Mouse (Mus musculus): ENCODE data around the gene Recql5.

Recql5 gene

DNA sequence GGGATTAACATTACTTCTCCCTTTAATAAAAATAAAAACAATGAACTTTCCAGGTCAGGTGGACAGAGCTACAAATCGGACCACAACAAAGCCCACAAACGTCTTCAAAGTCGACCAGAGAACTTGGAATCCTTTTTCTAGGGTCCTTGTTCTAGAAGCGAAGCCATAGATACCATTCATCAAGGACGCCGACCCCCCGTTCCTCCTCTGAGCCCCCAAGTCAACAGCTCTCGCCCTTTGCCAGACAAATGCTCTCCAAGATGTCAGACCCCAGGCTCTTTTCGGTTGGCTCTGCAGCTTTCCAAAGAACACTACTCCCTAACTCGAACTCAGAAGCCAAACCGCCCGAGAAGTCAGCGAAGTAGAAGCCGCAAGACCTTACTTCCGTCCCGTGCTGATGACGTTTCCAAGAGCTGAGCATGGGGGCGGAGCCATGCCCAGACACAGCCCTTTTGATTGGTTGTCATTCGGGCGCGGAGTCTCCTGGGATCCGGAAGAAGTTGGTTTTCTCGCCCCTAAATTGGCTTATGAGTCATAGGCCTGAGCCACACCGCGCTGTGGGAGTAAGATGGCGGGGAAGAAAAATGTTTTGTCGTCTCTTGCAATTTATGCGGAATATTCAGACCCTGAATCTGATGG lies at the start of gene Recql5, which contains the start of gene Sap30bp:
Gene Recql5 (minus strand): TSS at position 370 of the 639 bp plus-strand sequence.
Gene Sap30bp (plus strand): TSS at position 175 of the 639 bp plus-strand sequence.
- DNase-seq: peak; percentile 99

DNA sequence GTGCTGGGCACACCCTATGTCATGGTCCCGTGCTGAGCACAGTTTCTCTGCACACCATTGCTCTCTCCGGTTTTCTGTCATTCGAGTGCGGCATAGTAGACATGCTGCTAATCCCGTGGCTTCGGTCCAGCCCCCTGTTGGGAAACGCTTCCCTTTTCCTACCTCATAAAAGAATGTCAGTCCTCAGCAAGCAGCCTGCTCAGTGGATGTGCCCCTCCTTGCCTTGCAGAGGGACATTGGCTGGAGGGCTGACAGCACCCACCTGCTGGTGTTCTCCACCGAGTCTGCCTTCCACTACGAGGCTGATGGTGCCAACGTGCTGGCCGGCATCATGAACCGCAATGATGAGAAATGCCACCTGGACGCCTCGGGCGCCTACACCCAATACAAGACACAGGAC lies 49.2 kb upstream of the Recql5 start:
- no peak for DNase-seq

DNA sequence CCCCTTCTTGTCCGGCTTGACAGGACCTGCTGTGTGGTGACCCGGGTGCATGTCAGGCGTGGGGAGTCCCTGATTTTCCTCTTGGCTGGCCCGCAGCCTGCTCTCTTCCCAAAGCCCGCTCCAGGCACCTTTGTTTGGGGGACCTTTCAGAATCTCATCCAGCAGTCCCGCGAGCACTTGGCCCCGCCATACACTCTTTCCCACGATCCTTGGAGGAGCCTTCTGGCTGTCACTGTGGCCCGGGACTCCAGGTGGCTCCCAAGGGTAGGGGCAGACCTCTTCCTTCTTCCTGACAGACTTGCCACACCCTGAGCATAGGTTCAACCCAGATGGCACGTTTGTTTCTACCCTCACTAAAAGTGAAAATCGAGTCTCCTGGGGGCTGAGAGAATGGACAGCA lies 42.3 kb upstream of the Recql5 start:
- no peak for DNase-seq

DNA sequence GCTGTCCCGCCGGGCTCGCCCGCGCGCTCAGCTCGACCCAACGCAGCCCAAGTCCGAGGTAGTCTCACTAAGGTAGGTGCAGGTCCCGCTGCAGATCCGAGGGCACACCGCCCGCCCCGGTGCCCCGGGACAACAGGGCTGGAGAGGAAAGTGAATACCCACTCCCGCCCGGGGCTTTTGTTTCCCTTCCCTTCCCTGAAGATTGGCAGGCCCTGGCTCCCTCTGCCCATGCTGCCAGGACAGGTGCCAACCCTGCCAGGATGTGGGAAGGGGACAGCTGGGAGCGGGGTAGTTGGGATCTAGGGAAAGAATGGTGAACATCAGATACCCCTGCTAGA lies 41.8 kb upstream of the Recql5 start:
- DNase-seq: no peak

DNA sequence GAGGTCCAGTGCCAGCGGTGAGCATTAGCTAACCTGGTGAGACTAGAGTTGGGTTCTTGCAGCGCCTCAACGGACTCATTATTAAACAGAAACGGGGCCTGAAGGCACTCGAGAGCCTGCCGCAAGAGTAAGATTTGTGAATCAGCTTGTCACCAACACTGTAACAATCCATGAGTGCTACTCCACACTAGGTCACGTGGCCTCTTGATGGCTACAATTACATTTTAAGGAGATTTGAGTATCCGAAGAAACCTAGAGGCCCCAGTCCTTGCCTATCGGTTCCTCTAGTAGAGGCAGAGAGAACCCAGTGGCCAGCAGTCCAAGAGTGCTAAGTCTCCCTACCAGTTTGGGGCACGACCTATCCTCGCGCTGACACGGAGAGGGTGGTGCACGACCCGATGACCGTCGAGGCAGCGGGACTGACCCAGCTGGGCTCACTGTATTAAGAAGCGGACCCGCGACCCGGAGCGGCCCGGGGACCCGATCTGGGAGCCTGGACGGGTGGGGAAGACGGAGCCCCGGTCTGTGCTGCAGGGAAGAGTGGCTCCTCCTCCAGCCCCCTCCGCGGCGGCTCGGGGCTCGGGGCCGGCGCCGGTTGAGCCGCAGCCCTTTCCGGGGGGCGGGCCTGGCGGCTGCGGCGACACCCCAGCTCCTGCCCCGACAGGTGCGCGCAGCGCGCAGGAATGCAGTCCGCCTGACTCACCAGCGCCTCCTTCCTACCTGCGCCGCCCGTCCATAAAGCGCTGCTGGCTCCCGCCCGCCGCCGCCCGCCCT lies 41.2 kb upstream of the Recql5 start, which contains the start of gene Itgb4:
Gene Itgb4 (plus strand): TSS at position 401 of the 774 bp plus-strand sequence.
- peak; percentile 90 for DNase-seq

DNA sequence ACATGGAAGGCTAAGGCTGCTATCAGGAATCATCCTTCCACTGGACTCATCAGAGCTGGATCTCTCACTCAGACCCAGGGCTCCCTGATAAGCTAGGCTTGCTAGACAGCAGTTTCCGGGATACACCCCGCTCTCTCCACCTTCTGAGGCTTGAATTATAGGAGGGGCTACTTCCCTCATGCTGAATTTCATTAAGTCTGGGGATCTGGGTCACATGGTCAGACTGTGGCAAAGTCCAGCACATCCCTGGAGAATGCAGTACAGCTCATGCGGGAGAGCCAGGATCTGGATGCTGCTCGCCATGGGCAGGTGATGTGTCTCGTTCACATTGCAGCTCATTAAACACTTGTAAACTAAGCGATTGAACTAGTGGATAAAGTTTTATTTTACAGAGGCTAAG lies 37.7 kb upstream of the Recql5 start:
- no peak for DNase-seq

DNA sequence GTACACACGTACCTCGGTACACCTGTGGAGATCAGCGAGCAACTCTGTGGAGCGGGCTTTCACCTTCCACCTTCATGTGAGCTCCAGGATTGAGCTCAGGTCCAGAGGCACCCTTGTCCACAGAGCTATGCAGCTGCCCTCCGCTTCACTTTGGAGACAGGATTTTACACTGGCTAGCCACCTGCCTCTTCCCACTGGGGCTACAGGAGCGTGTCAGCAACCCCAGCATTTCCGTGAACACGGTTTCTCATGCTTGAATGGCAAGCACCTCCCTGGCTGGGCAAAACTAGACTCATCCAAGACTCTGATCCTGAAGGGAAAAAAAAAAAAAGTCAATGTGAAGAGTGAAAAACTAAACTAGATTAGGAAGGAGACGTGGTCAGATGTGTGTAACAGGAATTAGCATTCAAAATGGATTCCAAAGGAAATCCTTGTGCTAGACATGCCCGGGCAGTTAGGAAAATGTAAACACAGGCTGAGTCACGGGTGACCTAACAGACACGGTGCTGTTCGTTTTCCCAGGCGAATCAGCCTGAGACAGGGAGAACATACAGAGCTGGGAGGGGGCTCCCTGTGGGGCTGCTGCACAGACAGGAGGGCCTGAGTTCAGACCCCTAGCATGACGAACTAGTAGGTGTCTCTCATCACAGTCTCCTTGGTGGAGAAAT lies 36.9 kb upstream of the Recql5 start:
- no peak for DNase-seq

DNA sequence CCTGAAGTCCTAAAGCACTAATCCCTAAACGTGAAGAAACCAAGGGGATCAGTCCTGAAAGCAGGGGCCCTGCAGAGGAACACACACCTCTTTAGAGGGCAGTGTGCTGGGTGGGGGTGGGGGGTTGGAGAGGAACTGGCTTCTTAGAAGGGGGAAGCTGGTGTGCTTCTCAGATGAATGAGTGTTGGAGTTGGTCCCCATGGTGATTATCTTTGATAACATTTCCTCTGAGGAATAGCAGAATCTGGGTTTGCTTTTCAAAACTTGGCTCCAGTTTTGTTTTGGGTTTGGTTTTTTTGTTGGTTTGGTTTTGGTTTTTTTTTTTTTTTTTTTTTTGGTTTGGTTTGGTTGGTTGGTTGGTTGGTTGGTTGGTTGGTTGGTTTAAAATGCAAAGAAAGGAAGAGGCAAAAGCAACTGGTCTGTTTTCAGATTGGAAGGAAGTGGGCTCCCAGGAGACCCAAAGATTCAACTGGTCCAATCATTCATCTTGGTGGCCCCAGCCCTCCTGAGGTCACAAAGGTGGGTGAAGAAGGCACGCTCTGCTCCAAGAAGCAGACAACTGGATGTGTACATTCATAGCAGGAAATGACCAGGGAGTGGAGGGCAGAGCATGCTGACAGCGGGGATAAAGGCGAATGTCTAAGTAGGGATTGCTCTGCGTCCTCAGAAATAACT lies 35.6 kb upstream of the Recql5 start:
- peak; percentile 15 for DNase-seq

DNA sequence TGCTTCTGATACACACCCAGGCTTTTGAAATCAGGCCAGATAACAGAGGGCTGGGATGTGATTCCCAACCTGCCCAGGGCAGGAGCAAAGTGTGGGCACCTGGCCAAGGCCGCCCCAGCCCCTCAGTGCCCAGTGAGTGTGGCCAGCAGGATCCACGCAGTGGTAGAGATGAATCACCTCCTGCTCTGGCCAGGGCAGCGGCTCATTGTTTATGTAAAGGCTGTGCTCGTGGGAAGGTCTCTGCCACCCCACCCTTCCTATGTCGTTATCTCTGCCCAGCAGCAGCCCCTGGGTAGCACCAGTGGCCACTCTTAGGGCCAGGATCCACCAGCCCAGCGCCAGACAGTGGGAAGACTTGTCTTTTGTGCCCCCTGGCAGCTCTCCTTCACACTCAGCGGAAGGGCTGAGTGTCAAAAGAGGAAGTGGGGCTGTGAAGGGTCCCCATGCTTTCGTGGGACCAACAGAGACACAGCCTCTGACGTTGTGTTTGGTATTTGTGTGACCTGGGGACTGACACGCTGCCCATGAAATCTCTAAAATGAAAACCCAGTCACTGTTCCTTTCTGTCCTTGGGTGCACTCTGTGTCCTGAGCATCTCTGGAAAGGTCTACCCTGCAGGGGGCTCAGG lies 31.8 kb upstream of the Recql5 start:
- peak; percentile 89 for DNase-seq

DNA sequence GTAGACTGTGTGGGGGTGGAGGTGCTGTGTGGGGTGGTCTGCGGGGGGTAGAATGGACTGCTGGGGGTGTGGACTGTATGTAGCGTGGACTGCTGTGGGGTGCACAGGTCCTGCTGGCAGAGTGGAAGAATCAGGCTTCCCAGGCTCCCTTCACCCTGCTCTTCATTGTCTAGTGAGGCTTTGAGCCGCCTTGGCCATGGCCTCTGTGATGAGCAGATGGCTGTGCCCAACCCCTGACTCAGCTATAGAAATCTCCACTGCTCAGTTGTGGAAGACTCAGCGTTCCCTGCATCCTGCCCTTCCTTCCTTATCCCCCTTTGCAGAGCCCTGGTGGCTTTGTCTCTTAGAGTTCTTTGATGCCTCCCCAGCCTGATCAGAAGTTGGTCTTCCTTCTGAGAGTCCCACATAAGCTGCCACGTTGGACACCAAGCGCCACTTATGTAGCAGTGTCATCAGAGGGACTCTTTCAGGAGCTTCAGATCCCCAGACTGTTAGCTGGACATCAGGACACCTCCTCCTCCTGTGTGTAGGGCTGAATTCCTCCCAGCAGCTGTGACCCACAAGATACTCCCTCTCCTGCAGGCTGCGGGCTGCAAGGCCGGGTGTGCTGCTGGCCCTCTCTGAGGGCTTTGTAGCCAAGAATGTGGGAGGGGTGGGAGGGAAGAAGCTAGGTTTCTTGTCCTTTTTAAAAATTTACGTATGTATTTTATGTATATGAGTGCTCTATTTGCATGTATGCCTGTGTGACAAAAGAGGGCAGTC lies 29.6 kb upstream of the Recql5 start:
- no peak for DNase-seq

DNA sequence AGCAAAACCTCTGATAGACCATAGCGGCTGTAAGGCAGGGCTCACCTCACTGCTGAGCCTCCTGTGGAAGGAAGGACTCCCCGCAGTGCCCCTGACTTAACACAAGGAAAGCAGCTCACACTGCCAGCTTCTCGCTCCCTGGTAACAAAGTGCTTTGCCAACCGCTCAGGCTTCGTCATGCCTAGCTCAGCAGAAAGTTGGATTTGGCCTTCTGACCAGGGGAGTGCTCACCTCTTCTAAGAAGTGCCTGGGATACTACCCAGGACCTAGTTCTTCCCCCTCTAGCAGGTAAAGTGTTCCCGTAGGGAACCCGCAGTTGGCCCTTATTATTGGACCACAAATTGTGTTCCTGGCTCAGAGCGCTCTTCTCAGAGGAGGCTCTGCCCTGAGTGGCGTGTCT lies 25.7 kb upstream of the Recql5 start:
- DNase-seq: no peak

DNA sequence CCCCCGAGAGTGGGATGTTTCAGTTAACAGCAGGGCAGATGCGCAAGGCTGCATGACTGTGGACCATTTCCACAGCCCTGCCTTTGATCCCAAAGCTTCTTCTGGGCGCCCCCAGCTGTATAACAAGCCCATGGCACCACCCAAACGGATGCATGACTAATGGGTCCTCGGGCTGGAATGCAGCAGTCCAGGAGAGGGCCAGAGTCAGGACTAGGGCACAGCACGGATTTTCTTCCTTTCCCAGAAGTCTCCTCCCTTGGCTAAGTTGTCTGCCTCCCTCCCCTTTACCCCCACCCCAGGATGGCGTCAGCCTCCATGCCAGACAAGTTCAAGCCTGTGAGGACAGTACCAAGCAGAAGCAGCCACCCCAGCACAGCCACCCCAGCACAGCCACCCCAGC lies 24.7 kb upstream of the Recql5 start:
- DNase-seq: peak; percentile 24

DNA sequence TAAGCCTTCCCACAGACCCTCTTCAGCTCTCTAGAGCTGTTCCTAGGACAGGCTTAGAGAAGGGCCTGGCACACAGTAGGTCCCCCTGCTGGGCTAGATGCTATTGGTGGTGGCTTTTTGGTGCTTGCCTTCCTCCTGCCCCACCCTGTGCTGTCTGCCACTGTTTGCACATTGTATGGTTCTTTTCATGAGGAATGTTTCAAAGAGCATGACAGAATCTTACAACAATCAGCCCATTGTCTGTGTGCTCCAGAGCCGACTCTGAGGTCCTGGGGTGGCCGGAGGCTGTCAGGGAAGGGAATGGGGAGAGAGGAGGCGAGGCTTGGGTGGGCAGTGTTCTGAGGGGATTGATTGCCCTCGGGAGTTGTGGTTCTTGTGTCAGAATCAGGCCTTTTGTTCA lies 23.2 kb upstream of the Recql5 start:
- DNase-seq: no peak

DNA sequence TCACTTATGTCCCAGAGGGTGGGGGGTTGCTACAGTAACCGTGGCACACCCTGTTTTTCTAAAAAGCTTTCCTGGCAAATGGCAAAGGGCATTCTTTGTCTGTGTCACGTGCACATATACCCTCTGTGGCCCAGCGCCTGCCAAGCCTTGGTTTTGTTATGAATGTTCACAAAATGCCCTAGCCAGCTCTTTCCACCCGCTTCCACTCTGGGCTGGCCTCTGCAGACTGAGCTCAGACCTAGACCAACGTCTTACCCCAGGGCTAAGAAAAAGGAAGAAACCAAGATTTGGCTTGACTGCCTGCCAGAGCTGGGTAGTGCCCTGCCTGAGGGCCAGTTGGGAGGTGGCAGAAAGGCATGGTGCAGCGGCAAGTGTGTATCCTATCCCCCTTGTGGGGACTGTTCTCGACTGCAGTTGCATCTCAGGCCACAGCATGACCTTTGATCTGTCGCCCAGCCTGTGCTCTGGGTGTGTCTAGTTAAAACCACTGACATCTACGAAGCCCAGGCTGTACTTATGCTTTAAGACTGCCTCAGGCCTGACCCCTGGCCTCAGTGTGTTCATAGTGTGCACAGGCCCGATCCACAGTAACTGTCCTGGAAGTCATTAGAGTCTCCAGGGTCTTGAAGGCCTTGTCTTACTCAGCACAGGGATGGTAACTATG lies 22.1 kb upstream of the Recql5 start:
- peak; percentile 55 for DNase-seq

DNA sequence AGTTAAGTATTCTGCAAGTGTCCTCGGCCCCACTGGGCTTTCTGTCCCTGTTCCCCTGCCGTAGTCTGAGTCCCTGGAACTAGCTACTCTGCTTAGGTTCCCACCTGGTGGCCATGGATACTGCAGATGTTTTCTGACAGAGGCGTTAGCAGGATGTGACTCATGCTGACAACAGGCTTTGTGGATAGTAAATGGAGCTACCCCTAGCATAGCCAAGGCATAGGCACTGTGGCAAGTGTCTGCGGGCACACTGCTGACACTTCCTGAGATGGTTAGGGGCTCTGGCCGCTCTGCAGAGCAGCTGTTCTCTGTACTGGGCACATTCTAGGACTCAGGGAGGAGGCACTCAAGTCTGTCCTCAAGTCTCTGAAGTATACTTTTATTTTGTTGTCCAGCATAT lies 21.4 kb upstream of the Recql5 start:
- DNase-seq: peak; percentile 25

DNA sequence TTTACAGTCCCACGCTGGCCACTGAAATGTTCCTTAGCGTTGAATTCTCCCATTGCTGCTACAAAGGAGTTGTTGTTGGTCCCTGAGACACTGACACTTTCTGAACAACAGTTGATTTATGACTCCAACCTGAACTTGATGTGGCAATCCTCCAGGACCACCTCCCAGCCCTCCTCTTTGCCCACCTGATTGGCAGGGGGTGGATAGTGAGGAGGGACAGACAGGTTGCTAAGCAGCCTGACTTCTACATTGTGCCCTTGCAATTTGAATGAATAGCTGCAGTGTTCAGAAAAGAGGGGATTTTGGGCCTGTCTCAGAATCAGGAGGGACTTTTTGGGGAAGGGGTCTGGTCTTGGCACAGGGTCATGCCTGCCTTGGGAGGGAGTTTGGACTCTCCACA lies 17.4 kb upstream of the Recql5 start:
- no peak for DNase-seq

DNA sequence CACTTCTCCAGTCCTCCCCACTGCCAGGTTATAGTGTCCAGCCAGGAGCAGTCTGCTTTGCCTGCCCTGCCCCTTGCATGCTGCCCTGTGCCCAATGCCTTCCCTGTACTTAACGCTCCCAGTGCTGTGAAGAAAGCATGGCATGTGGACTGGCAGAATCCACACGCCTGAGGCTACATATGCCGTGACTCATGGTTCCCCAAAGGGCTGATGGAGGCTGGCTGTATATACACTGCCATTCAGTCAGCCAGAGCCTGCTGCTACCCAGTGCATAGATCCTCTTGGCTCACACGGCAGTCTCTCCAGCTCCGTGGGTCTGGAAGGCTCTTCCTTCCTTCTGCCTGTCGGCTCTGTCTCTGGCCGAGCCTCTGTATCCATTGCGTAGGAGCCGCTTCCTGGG lies 15.0 kb upstream of the Recql5 start:
- no peak for DNase-seq

DNA sequence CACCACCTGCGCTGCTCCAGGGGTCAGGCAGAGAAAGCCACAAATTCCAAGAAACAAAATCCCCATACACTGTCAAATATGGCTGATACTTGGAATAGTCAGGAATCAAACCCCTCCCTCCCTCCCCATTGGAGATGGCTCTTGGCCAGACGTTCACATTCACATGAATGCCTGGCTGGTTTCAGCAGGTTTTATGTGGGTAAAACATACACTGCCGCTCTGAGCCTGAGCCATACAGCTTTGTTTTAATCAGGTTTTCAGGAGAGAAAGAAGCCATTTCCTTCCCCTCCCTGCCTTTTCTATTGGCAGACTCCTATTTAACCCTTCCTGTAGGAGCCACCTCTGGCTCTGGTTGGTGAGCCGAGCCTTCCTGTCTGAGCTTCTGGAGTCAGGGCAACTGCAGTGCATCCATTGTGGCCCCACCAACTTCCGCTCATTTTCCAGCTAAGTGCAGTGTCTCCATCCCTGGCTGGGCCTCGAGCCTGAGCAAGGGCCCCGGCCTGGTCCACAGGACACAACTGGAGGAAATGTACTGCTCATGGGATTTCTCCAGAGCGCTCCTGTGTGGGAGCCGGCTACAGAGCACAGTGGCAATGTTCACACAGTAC lies 13.0 kb upstream of the Recql5 start:
- no peak for DNase-seq

DNA sequence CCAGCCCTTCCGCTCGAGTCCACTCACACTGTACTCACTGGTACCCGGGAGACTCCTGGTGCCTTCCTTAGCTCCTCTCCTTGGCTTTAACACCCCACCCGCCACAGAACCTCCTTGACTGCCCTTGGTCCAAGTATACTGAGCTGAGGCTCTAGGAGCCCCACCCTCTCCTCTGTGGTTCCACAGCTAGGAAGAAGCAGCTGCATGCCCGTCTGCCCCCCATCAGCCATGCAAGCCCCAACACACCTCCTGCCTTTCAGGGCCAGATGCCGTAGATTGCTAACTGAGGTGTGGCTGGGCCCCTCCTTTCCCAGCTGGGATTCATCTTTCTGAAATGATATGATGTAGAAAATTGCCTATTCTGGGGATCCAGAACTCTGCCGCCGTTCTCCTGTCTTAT lies 12.0 kb upstream of the Recql5 start:
- no peak for DNase-seq

DNA sequence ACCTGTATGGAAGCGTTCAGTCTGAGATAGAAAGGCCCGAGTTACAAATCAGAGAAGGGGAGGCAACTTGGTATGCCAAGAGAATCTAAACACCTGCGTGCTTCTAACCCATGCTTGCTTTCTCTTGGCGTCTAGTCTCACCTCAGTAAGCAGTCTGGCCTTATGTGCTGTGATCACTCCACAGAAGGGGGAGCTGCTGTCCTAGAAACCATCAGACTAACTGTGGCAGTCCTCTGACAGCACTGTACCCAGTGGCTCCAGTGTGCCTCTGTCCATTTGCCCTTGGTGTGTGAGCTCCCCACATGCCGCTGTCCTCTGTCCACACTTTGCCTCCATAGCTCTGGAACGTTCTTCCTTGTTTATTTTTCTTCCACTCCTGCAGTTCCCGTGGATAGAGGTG lies 8.7 kb upstream of the Recql5 start:
- no peak for DNase-seq

DNA sequence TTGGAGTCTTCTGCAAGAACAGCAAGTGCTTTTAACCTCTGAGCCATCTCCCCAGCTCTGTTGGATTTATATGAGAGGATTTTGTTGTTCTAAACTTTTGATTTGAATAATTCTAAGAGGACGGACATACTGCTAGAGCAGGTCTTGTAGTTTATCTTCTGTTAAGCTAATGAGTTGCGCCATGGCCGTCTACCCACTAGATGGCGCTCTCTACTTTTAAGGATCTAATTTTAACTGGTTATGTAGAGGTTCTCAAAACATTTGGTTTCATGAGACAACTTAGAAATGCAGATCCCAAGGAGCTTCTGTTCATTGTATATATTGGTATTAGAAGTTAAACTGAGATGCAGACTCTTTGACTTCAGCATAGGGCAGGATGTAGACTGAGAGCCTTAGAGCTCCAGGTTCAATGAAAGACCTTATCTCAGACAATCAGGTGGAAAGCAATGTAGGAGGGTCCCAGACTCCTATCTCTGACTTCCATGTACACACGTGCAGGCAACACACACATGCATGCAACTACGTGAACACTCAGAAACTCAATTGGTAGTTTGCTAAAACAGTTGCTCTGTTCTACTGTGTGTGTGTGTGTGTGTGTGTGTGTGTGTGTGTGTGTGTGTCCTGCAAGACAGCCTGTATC lies 6.5 kb upstream of the Recql5 start:
- DNase-seq: peak; percentile 91

Measured in lung, postnatal 36 days (tissue).